Mouse (Mus musculus): ENCODE measurements around the gene Gm45234. TPM values are rescaled to one million over a fixed set of nuclear protein-coding genes. Genes with fewer than 3 reads are reported as not detected.

The Gm45234 gene
- polyA plus RNA-seq, 1 experiment = not detected

DNA sequence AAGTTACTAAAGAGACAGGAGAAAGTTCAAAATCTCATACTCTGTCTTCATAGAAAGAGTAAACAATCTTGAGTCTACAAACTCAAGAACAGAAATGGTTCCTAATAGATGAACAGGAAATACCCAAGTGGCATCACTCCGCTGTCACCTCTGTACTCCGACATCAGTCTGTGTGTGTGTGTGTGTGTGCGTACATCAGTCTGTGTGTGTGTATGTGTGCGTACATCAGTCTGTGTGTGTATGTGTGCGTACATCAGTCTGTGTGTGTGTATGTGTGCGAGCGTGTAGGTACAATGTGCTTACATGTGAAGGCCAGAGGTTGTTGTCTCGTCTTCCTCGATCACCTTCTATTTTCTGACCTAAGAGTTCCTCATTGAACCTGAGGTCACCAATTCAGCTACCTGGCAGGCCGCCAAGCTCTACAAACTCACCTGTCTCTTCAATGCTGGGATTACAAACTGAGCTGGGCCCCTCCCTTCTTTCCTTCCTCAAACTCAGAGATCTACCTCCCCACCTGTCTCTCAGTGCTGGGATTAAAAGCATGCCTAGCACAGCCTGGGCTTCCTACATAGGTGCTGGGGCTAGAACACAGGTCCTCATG, 47.4 kb downstream of the Gm45234 start:
- DNase-seq (ENCODE audit: low read depth) = no peak

DNA sequence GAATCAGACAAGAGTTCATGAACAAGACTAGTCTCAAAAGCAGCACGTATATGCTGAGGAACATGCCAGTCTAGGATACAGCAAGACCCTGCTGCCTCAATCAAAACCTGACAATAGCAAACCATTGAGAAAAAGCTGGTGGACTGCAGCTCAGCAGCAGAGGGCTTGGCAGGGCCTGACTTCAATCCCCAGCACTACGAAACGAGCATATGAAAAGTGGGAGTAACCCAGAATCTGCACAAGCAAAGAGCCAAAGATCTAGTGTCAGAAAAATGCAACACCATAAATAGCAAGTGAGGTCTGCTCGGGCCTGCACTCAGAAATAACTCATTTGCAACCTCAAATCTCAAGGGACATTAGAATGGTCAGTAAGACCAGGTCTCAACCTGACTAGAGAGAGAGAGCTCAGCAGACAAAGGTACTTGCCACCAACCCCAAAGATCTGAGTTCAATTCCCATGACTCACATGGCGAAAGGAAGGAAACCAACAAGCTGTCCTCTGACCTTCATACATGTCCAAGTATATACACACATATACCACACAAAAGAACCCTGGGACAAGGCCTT, 49.7 kb downstream of the Gm45234 start:
- no peak for DNase-seq (ENCODE audit: low read depth)

DNA sequence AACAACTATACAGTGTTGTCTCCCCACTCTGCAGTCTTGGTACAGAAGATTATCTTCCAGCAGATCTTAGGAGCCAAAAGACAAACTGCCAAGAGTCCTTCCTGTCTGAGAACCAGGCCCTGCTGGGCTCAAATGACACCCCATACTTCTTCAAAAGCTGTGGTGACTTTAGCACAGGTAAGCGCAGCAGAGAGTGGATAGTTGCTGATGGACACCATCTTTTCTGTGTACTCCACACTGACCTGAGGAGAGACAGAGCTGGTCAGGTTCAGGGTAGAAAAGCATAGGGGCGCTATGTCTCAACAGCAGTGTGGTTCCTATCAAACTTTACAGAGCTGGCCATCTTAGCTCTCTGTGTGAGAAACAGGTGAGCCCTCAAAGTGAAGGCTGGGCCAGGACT, 51.4 kb downstream of the Gm45234 start:
- DNase-seq (ENCODE audit: low read depth) = no peak

DNA sequence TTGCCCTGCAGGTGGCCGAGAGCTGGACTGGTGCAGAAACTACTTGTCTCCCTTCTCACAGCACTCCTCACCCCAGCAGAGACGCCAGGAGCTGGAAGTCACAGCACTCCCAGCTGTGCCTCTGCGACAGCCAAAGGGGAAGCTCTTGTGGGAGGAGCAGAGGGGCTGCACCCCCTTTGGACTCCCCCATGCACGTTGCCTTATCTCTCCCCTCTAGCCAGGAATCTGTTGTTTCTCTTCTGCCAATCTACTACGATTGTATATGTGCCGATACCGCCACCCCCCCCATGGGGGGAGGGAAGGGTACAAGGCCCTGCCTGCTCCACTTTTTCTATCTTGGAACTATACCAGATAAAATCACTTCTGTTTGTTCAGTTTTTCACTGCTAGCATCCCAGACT, 52.0 kb downstream of the Gm45234 start:
- no peak for DNase-seq (ENCODE audit: low read depth)

DNA sequence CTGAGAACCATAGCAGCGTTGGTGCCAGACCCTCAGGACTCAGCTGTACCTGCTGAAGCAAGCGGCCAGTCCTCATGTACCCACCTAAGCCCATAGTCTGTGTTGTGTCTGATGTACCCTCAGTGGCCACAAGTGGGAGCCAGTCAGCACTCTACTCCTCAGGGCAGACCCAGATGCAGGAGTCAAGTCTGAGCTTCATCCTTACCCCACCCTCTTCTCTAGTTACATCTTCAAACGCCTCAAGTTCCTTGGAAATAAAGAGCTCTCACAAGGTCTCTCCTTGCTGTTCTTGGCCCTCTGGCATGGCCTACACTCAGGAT, 53.1 kb downstream of the Gm45234 start:
- DNase-seq (ENCODE audit: low read depth) = no peak

DNA sequence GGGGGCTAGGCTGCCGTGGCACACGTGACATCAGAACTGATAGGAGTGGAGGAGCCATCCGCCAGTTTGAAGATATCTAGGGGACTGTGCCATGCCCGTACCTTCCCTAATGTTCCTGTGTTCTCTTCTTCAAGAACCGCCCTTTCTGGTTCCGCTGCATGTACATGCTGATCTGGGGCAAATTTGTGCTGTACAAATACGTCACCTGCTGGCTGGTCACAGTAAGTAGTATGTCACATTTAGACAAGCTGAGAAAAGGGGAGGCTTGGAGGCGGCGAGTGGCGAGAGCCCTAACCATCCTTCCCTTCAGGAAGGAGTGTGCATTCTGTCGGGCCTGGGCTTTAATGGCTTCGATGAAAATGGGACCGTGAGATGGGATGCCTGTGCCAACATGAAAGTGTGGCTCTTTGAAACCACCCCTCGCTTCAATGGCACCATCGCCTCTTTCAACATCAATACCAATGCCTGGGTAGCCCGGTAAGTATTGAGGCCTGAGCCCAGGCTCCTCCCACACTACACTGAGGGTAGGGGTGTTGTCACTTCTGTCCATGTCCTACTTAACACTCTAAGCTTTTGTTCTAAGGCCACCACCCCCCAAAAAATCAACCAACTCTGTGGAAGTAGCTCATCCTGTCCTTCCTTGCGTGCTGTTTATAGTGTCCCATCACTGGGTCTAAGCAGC, 53.6 kb downstream of the Gm45234 start:
- no peak for DNase-seq (ENCODE audit: low read depth)

DNA sequence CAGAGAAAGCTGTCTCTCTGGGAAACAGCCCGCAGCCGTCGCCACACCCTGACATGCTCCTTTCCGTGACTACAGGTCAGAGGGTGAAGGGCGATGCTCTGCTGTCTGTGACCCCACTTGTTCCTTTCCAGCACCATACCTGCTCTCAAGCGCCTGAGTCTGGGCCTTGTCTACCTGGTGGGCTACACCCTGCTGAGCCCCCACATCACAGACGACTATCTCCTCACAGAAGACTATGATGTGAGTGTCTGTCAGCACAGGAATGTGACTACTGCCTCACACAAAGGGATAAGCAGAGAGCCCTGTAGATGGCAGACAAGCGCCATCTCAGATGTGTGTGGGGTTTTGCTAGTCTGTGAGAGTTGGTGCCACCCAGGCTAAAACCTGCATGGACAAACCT, 54.5 kb downstream of the Gm45234 start:
- DNase-seq (ENCODE audit: low read depth) = no peak

DNA sequence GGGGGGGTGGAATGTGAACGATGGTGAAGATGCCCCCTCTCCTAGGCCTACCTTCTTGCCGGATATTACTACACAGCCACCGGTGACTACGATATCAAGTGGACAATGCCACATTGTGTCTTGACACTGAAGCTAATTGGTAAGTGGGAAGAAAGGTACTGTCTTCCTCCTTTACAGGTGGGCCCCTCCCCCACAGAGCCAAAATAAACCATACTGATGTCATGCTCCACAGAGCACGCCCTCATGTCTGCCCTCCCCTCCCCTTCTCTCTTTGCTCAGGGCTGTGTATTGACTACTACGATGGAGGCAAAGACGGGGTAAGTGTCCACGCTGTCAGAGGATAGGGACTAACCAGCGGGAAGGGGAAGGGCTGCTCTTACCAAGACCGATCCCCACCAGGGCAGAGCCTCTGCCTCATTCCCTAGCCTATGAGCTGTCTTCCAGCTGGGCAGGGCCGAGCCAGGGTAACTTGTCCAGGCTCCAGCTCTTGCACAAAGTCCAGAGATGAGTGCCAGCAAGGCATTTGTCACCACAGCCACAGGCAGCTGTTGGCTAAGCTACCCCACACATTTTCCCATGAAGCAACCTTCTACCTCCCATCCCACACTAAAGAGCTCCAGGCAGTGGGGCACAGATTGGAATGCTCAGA, 55.7 kb downstream of the Gm45234 start:
- peak; percentile 73 for DNase-seq (ENCODE audit: low read depth)

DNA sequence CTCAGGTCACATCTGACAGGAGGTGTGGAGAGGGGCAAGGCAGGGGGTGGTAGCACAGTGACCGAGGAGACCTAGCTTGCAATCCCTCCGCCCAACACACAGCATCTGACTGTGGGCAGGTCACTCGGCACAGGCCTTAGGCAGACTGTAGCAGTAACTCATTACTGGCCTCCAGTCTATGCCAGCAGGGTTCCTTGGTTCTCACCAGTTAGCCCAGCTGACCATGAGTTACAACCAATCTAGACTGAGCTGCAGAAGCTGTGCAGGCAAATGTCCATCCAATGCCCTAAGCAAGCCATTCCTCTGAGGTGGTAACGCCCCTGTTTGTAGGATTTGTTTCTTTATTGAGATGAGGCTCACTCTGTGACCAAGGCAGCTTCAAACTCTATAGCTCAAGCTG, 56.5 kb downstream of the Gm45234 start:
- DNase-seq (ENCODE audit: low read depth) = no peak

DNA sequence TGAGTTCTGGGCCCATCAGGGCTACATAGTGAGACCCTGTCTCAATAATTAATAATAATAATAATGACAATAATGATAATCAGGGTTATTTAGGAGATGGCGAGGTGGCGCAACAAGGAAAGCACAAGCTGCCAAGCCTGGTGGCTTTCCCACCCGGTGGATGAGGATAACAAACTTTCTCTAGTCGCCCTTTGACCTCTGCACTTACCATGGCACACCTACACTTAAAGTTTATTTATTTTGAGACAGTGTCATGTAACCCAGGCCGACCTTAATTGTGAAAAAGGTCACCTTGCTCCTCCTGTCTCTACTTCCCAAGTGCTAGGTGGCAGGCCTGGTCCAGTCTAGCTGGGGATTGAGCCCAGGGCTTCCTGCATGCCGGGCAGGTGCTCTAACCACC, 57.1 kb downstream of the Gm45234 start:
- DNase-seq (ENCODE audit: low read depth) = no peak

DNA sequence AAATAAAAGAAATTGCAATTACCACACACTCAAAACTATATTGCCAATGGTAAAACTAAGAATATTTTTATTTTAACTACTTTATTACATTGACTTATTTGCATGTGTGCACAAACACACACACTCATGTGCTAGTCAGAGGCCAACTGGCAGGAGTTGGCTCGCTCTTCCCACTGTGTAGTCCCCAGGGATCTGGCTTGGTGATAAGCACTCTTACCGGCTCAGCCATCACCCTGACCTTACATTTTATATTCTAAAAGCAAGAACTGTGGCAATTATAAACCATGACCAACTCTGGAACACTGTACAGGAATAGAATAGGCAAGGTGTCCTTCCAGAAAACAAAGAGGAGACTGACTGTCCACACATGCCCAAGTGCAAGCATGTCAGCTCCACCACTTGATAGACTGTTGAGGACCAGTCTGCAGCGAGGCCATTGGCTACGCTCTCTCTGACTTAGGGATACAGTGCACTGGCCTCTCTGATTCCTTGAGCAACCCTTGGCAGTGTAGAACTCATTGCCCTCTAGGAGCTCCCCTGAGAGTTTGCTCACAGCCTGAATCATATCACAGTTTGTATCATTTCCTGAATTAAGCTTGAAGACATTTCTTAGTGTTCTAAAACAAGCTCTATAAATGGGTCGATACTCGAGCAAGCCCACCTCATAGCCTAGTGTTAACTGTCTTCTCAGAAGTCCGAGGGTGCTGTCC, 59.2 kb downstream of the Gm45234 start:
- DNase-seq (ENCODE audit: low read depth) = no peak

DNA sequence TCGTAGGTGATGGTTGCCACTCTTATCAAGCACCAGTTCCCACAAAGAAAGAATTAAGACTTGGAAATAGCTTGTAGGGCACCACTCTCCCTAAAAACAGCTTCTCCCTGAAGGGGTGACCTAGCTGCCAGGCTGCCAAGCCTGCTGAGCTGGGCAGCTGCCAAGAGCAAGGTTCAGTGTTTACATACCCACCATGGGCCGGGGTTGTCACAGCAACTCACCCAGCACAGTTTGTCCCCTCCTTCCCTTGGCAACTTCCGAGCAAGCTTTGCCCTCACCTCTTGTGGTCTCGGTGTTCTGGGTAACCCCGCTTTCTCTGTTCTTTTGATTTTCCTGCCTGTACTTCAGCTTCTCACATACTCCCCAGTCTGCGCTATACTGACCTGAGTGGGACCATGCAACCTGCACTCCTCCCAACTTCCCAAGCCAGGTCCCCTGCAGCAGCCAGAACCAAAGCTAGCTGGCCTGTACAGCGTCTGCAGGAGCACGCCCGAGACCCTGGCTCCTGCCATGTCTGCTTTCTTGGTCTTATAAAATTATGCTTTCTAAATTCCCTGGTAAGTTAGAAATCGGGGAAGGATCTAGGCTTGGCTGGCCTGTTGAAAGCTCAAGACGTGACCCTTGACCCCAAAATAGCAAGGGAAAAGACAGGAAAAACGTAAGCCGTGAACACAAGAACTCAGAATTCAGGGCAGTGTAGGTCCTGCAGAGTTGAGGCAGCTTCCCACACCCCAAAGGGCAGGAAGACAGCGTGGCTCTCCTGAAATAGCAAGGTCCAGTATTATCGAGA, 61.5 kb downstream of the Gm45234 start:
- no peak for DNase-seq (ENCODE audit: low read depth)

DNA sequence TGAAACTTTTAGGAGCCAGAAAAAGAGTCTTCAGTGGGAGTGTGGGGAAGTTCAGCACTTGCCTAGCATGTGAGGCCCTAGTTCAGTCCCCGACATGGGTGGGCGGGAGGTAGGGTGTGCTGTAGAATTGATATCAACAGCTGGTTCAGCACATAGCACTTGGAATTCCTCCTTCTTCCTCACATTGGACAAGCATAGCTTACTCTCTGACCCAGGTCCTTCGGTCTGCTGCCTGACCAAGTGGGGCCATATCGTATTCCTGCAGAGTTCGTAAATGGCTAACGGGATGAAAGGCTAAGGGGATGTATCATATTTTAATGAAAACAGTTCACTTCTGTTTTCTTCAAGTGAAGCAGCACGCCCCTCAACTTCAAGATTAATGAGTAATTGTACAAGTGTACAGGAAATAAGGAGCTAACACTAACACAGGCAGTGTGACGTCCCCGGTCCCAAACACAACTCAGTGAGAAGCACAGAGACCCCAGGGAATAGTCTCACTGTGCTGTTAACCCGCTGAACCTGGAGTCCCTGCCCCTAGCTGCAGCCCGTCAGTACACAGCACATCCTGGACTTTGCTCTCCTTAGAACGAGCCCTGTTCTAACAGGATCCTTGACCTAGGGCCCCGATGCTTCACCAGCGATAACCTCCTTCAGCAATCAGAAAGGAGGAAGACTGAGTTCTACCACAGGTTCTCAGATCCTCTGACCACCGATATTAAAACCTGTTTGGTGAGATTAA, 62.4 kb downstream of the Gm45234 start:
- no peak for DNase-seq (ENCODE audit: low read depth)

DNA sequence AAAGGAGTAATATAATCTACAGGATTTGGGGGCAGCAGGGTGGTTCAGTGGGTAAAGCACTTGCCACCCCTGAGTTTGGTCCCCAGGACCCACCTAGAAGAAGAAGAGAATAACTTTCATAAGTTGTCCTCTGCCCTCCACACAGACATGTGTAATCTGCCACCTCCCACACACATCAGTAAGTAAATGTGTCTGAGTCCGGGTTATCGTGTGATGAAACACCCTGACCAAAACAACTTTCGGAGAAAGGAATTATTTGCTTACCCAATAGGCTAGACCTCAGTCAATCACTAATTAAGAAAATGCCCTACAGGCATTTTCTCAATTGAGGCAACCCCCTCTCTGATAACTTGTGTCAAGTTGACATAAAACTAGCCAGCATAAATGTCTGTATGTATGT, 65.3 kb downstream of the Gm45234 start:
- no peak for DNase-seq (ENCODE audit: low read depth)

Other genes with a start within 250 kb of the Gm45234 start
- 39.6 and 67.0 TPM in 2 replicates for gene C1ra, start 243.6 kb downstream of the Gm45234 start, polyA plus RNA-seq (2012; rRNA removed)
- gene C1s1, start 213.7 kb downstream of the Gm45234 start, polyA plus RNA-seq (2012; rRNA removed) = 141 and 152 TPM in 2 replicates
- gene C1rb, start 185.7 kb downstream of the Gm45234 start, polyA plus RNA-seq (2012; rRNA removed) = 0.10 TPM in 1 of 2 replicates, not detected in the other
- gene C1s2, start 119.9 kb downstream of the Gm45234 start, polyA plus RNA-seq (2012; rRNA removed) = 2.1 and 2.5 TPM in 2 replicates
- gene Lpcat3, start 93.0 kb downstream of the Gm45234 start, polyA plus RNA-seq (2012; rRNA removed) = 141 and 147 TPM in 2 replicates
- 43.6 and 44.2 TPM in 2 replicates for gene Emg1, start 43.8 kb downstream of the Gm45234 start, polyA plus RNA-seq (2012; rRNA removed)
- gene Phb2, start 43.7 kb downstream of the Gm45234 start, polyA plus RNA-seq (2012; rRNA removed) = 131 and 138 TPM in 2 replicates
- gene Ptpn6, start 17.3 kb downstream of the Gm45234 start, polyA plus RNA-seq (2012; rRNA removed) = 24.2 and 25.2 TPM in 2 replicates
- gene Grcc10, start 14.6 kb downstream of the Gm45234 start, polyA plus RNA-seq (2012; rRNA removed) = 329 and 371 TPM in 2 replicates
- gene Atn1, start 503 bp upstream of the Gm45234 start, polyA plus RNA-seq (2012; rRNA removed) = 22.4 and 55.8 TPM in 2 replicates
- gene Eno2, start 13.7 kb upstream of the Gm45234 start, polyA plus RNA-seq (2012; rRNA removed) = 5.3 TPM in 2 replicates
- 3.1 and 4.6 TPM in 2 replicates for gene Lrrc23, start 23.7 kb upstream of the Gm45234 start, polyA plus RNA-seq (2012; rRNA removed)
- 19.8 and 20.5 TPM in 2 replicates for gene Spsb2, start 52.6 kb upstream of the Gm45234 start, polyA plus RNA-seq (2012; rRNA removed)
- 494 and 839 TPM in 2 replicates for gene Tpi1, start 58.3 kb upstream of the Gm45234 start, polyA plus RNA-seq (2012; rRNA removed)
- gene Usp5, start 73.5 kb upstream of the Gm45234 start, polyA plus RNA-seq (2012; rRNA removed) = 107 and 120 TPM in 2 replicates
- 7.5 and 8.2 TPM in 2 replicates for gene Cdca3, start 73.5 kb upstream of the Gm45234 start, polyA plus RNA-seq (2012; rRNA removed)
- gene Gnb3, start 84.3 kb upstream of the Gm45234 start, polyA plus RNA-seq (2012; rRNA removed) = 0.07 and 0.51 TPM in 2 replicates
- 21.4 and 24.2 TPM in 2 replicates for gene P3h3, start 101.7 kb upstream of the Gm45234 start, polyA plus RNA-seq (2012; rRNA removed)
- 1.0 and 1.9 TPM in 2 replicates for gene Gpr162, start 108.0 kb upstream of the Gm45234 start, polyA plus RNA-seq (2012; rRNA removed)
- 0.50 and 0.95 TPM in 2 replicates for gene Cd4, start 132.2 kb upstream of the Gm45234 start, polyA plus RNA-seq (2012; rRNA removed)
- 2.4 and 3.1 TPM in 2 replicates for gene Lag3, start 155.7 kb upstream of the Gm45234 start, polyA plus RNA-seq (2012; rRNA removed)
- 811 and 1,192 TPM in 2 replicates for gene Ptms, start 164.1 kb upstream of the Gm45234 start, polyA plus RNA-seq (2012; rRNA removed)
- 363 and 367 TPM in 2 replicates for gene Mlf2, start 175.4 kb upstream of the Gm45234 start, polyA plus RNA-seq (2012; rRNA removed)
- gene Cops7a, start 209.5 kb upstream of the Gm45234 start, polyA plus RNA-seq (2012; rRNA removed) = 180 and 195 TPM in 2 replicates
- 1.3 and 2.0 TPM in 2 replicates for gene Pianp, start 240.7 kb upstream of the Gm45234 start, polyA plus RNA-seq (2012; rRNA removed)